Mouse (Mus musculus): ENCODE data around the gene Chuk. TPM values are rescaled to one million over a fixed set of nuclear protein-coding genes. Genes with fewer than 3 reads are reported as not detected.
"Not testable (repeated sequence)": the region's sequence is repeated elsewhere in the genome, so short reads cannot be mapped to it uniquely, and the experiment has no call there.

The Chuk gene
- polyA plus RNA-seq, 1 experiment from 2014 or later: 62.9 TPM

- no peaks in the 10 kb centered on the region for H3K9me3 ChIP-seq (ENCODE audit: control insufficient read depth, low read length)
- no peak overlapping the region for H3K27ac ChIP-seq (ENCODE audit: low read depth, low read length)
- H3K4me1 ChIP-seq (replicated peaks; ENCODE audit: control insufficient read depth, insufficient read depth, low read length): peaks cover 6% of the 10 kb centered on the region
- H3K9ac ChIP-seq (ENCODE audit: low read length): no peak overlapping the region
- H3K27me3 ChIP-seq (ENCODE audit: control insufficient read depth, insufficient read depth, low read length): no peaks in the 10 kb centered on the region
- H3K36me3 ChIP-seq (ENCODE audit: control insufficient read depth, insufficient read depth, low read length): peaks cover 11% of the 10 kb centered on the region; the same call in 1 of the 2 replicates
- ATAC-seq (replicated peaks; ENCODE audit: low FRiP score) (no peak), DNase-seq (ENCODE audit: low spot score) (no peak)
- no peak overlapping the region for H3K4me2 ChIP-seq (ENCODE audit: low read depth, low read length, severe bottlenecking)
- WGBS: 93% methylated on average over 9 of the region's 9 CpGs
- no peak overlapping the region for H3K4me3 ChIP-seq (ENCODE audit: low read depth, low read length)
These were observed 37.1 kb upstream of the Chuk start for GRCm38 (mm10) chr19:44144366-44144765.

GRCm38 (mm10) chr19:44135960-44136485 lies 28.7 kb upstream of the Chuk start:
- peak overlapping the region; percentile 84 for H3K4me3 ChIP-seq (ENCODE audit: low read depth, low read length)
- ATAC-seq (replicated peaks; ENCODE audit: low FRiP score) (no peak), DNase-seq (ENCODE audit: low spot score) (no peak)
- no peaks in the 10 kb centered on the region for H3K9me3 ChIP-seq (ENCODE audit: control insufficient read depth, low read length)
- H3K9ac ChIP-seq (ENCODE audit: low read length): peak overlapping the region; percentile 47
- no peak overlapping the region for H3K27ac ChIP-seq (ENCODE audit: low read depth, low read length)
- peaks cover 4% of the 10 kb centered on the region; the same call in 1 of the 2 replicates for H3K36me3 ChIP-seq (ENCODE audit: control insufficient read depth, insufficient read depth, low read length)
- 21% methylated on average over 7 of the region's 7 CpGs for WGBS
- H3K4me1 ChIP-seq (replicated peaks; ENCODE audit: control insufficient read depth, insufficient read depth, low read length): no peaks in the 10 kb centered on the region; the same call in 1 of the 2 replicates
- peak overlapping the region; percentile 57 for H3K4me2 ChIP-seq (ENCODE audit: low read depth, low read length, severe bottlenecking)
- H3K27me3 ChIP-seq (ENCODE audit: control insufficient read depth, insufficient read depth, low read length): no peaks in the 10 kb centered on the region

GRCm38 (mm10) chr19:44135072-44135959 lies 28.0 kb upstream of the Chuk start, which contains the start of gene Cwf19l1:
Gene Cwf19l1, minus strand, starts transcription at chr19:44135876.
- WGBS: under 1% methylated on average over 44 of the region's 45 CpGs
- Histone ChIP-seq H3K4me1 (replicated peaks; ENCODE audit: control insufficient read depth, insufficient read depth, low read length) (no peaks in the 10 kb centered on the region; the same call in 1 of the 2 replicates), H3K27me3 (ENCODE audit: control insufficient read depth, insufficient read depth, low read length) (no peaks in the 10 kb centered on the region), H3K36me3 (ENCODE audit: control insufficient read depth, insufficient read depth, low read length) (peaks cover 4% of the 10 kb centered on the region; the same call in 1 of the 2 replicates), H3K27ac (ENCODE audit: low read depth, low read length) (peak within 1 kb of the TSS; percentile 88), H3K4me2 (ENCODE audit: low read depth, low read length, severe bottlenecking) (peak within 1 kb of the TSS; percentile 76), H3K4me3 (ENCODE audit: low read depth, low read length) (peak within 1 kb of the TSS; percentile 84), H3K9me3 (ENCODE audit: control insufficient read depth, low read length) (no peaks in the 10 kb centered on the region), H3K9ac (ENCODE audit: low read length) (peak within 1 kb of the TSS; percentile 79)
- DNase-seq (ENCODE audit: low spot score) (peak; percentile 95), ATAC-seq (replicated peaks; ENCODE audit: low FRiP score) (peak; percentile 92)

GRCm38 (mm10) chr19:44132917-44133316 lies 25.6 kb upstream of the Chuk start:
- Histone ChIP-seq H3K4me1 (replicated peaks; ENCODE audit: control insufficient read depth, insufficient read depth, low read length) (no peaks in the 10 kb centered on the region; the same call in 1 of the 2 replicates), H3K27ac (ENCODE audit: low read depth, low read length) (no peak overlapping the region), H3K4me3 (ENCODE audit: low read depth, low read length) (no peak overlapping the region), H3K36me3 (ENCODE audit: control insufficient read depth, insufficient read depth, low read length) (no peaks in the 10 kb centered on the region; the same call in 1 of the 2 replicates), H3K9ac (ENCODE audit: low read length) (no peak overlapping the region), H3K4me2 (ENCODE audit: low read depth, low read length, severe bottlenecking) (no peak overlapping the region), H3K9me3 (ENCODE audit: control insufficient read depth, low read length) (no peaks in the 10 kb centered on the region), H3K27me3 (ENCODE audit: control insufficient read depth, insufficient read depth, low read length) (no peaks in the 10 kb centered on the region)
- ATAC-seq (replicated peaks; ENCODE audit: low FRiP score): no peak
- DNase-seq (ENCODE audit: low spot score): no peak
- WGBS: 89% methylated on average over 5 of the region's 5 CpGs

DNA sequence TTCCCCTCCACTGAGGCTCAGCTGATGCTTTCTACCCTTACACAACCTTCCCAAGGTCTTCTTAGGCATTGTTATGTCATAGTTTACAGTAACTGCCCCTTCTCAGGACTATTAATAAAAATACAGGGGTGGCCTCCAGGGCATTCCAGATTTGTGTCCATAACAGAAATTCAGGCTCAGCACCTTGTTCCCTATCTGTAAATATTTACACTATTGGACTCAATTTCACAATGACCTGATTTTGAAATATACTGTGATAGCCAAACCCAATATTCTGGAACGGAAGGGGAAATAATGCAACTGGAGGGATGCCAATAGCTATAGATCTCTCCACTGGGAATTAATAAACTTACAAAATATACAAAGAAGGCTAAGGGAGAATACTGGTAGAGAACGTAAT lies 21.3 kb upstream of the Chuk start:
- H3K36me3 ChIP-seq (ENCODE audit: control insufficient read depth, insufficient read depth, low read length): peaks cover 2% of the 10 kb centered on the region; the same call in 1 of the 2 replicates
- WGBS: 91% methylated on average over 2 of the region's 2 CpGs
- no peak for ATAC-seq (replicated peaks; ENCODE audit: low FRiP score)

DNA sequence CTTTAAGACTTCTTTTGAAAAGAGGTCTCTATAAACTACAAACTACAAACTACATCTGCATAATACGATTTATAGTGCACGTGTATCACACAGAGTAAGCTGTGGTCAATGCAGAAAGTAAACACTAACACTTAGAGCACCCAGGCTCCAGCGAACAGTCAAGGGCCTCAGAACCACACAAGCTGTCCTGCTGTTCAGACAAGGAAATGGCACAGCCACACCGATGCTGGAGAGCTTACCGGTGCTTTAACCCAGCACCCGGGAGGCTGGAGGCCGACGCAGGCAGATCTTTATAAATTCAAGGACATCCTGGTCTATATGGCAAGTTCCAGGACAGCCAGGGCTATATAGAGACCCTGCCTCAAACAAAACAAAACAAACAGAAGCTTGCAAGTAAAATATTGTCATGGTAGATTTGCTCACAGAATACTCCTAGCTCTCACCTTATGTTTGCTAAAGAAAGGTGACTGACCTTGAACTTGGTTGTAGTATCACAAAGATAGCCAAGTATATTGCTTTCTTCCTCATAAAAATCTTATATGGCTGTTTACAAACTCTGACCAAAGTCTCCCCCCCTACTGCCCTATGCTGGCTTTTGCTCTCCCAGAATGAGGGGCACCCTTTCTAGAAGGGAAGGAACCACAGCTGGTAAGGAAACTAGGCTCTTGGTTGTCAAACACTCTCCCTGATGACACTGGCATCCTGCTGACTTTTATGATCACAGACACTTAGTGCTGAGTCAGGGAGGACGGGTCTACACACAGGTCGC lies 20.6 kb upstream of the Chuk start:
- WGBS: 95% methylated on average over 10 of the region's 10 CpGs

More for the DNA sequence above, 21.3 kb upstream of the Chuk start:
- no peak overlapping the region for H3K9ac ChIP-seq (ENCODE audit: low read length)
- no peak for DNase-seq (ENCODE audit: low spot score)
- no peaks in the 10 kb centered on the region for H3K27me3 ChIP-seq (ENCODE audit: control insufficient read depth, insufficient read depth, low read length)
- H3K4me3 ChIP-seq (ENCODE audit: low read depth, low read length): no peak overlapping the region
- H3K4me1 ChIP-seq (replicated peaks; ENCODE audit: control insufficient read depth, insufficient read depth, low read length): no peaks in the 10 kb centered on the region
- H3K9me3 ChIP-seq (ENCODE audit: control insufficient read depth, low read length): no peaks in the 10 kb centered on the region
- H3K4me2 ChIP-seq (ENCODE audit: low read depth, low read length, severe bottlenecking): no peak overlapping the region
- no peak overlapping the region for H3K27ac ChIP-seq (ENCODE audit: low read depth, low read length)

GRCm38 (mm10) chr19:44121137-44121536 lies 13.9 kb upstream of the Chuk start:
- Histone ChIP-seq H3K27me3 (ENCODE audit: control insufficient read depth, insufficient read depth, low read length) (no peaks in the 10 kb centered on the region), H3K36me3 (ENCODE audit: control insufficient read depth, insufficient read depth, low read length) (peaks cover 3% of the 10 kb centered on the region; the same call in 1 of the 2 replicates), H3K9me3 (ENCODE audit: control insufficient read depth, low read length) (no peaks in the 10 kb centered on the region), H3K27ac (ENCODE audit: low read depth, low read length) (no peak overlapping the region), H3K4me3 (ENCODE audit: low read depth, low read length) (no peak overlapping the region), H3K4me1 (replicated peaks; ENCODE audit: control insufficient read depth, insufficient read depth, low read length) (no peaks in the 10 kb centered on the region), H3K9ac (ENCODE audit: low read length) (no peak overlapping the region), H3K4me2 (ENCODE audit: low read depth, low read length, severe bottlenecking) (no peak overlapping the region)
- 93% methylated on average over 7 of the region's 7 CpGs for WGBS
- DNase-seq (ENCODE audit: low spot score): no peak
- ATAC-seq (replicated peaks; ENCODE audit: low FRiP score): no peak

More for the DNA sequence above, 20.6 kb upstream of the Chuk start:
- Histone ChIP-seq H3K4me2 (ENCODE audit: low read depth, low read length, severe bottlenecking) (no peak overlapping the region), H3K9me3 (ENCODE audit: control insufficient read depth, low read length) (no peaks in the 10 kb centered on the region), H3K9ac (ENCODE audit: low read length) (no peak overlapping the region), H3K36me3 (ENCODE audit: control insufficient read depth, insufficient read depth, low read length) (peaks cover 2% of the 10 kb centered on the region; the same call in 1 of the 2 replicates), H3K27ac (ENCODE audit: low read depth, low read length) (no peak overlapping the region), H3K4me3 (ENCODE audit: low read depth, low read length) (no peak overlapping the region), H3K27me3 (ENCODE audit: control insufficient read depth, insufficient read depth, low read length) (no peaks in the 10 kb centered on the region), H3K4me1 (replicated peaks; ENCODE audit: control insufficient read depth, insufficient read depth, low read length) (no peaks in the 10 kb centered on the region)
- ATAC-seq (replicated peaks; ENCODE audit: low FRiP score) (no peak), DNase-seq (ENCODE audit: low spot score) (no peak)

DNA sequence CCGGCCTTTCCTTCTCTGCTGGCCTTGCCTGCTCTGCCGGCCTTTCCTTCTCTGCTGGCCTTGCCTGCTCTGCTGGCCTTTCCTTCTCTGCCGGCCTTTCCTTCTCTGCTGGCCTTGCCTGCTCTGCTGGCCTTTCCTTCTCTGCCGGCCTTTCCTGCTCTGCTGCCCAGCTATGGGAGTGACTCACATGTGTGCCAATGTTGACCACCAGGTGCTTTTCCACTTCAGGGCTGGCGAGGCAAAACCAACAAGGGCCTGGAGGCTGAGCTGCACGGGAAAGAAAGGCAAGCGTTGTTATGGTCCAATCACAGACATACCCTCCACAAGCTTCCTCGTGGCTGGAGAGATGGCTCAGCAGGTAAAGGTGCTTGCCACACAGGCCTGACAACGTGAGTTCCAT lies 13.4 kb upstream of the Chuk start:
- not testable (repeated sequence) for H3K36me3 ChIP-seq (ENCODE audit: control insufficient read depth, insufficient read depth, low read length); H3K4me2 ChIP-seq (ENCODE audit: low read depth, low read length, severe bottlenecking); H3K4me1 ChIP-seq (replicated peaks; ENCODE audit: control insufficient read depth, insufficient read depth, low read length); H3K9me3 ChIP-seq (ENCODE audit: control insufficient read depth, low read length); ATAC-seq (replicated peaks; ENCODE audit: low FRiP score); H3K27me3 ChIP-seq (ENCODE audit: control insufficient read depth, insufficient read depth, low read length); H3K4me3 ChIP-seq (ENCODE audit: low read depth, low read length); H3K27ac ChIP-seq (ENCODE audit: low read depth, low read length); H3K9ac ChIP-seq (ENCODE audit: low read length); DNase-seq (ENCODE audit: low spot score)
- WGBS: 91% methylated on average over 7 of the region's 9 CpGs

All from forebrain, embryonic 11.5 days (tissue).